Mouse (Mus musculus): ENCODE measurements around the gene Slc25a18.

Slc25a18 gene

GRCm38 (mm10) chr6:120773149-120773628 is at the start of gene Slc25a18:
Slc25a18 (plus strand) TSS chr6:120773578.
- no peak for DNase-seq

GRCm38 (mm10) chr6:120725986-120726385 is 47.4 kb upstream of the Slc25a18 start:
- DNase-seq: no peak

- DNase-seq: no peak
These were observed 37.4 kb upstream of the Slc25a18 start for GRCm38 (mm10) chr6:120736011-120736410.

- peak; percentile 21 for DNase-seq
These were observed 36.8 kb upstream of the Slc25a18 start for GRCm38 (mm10) chr6:120736566-120736965.

GRCm38 (mm10) chr6:120743130-120743529 is 30.2 kb upstream of the Slc25a18 start:
- no peak for DNase-seq

- peak; percentile 12 for DNase-seq
These were observed 29.1 kb upstream of the Slc25a18 start for GRCm38 (mm10) chr6:120744266-120744665.

- no peak for DNase-seq
These were observed 27.0 kb upstream of the Slc25a18 start for GRCm38 (mm10) chr6:120746416-120746815.

GRCm38 (mm10) chr6:120761151-120761550 is 12.2 kb upstream of the Slc25a18 start:
- no peak for DNase-seq

- DNase-seq: no peak
These were observed 3.4 kb upstream of the Slc25a18 start for GRCm38 (mm10) chr6:120769972-120770371.

GRCm38 (mm10) chr6:120771366-120771765 is 2.0 kb upstream of the Slc25a18 start:
- DNase-seq: no peak

GRCm38 (mm10) chr6:120772025-120772424 is 1.4 kb upstream of the Slc25a18 start:
- no peak for DNase-seq

GRCm38 (mm10) chr6:120773763-120774162 is 385 bp downstream of the Slc25a18 start:
- no peak for DNase-seq

- DNase-seq: no peak
These were observed 2.9 kb downstream of the Slc25a18 start for GRCm38 (mm10) chr6:120776286-120776685.

- DNase-seq: no peak
These were observed 4.2 kb downstream of the Slc25a18 start for GRCm38 (mm10) chr6:120777533-120777932.

GRCm38 (mm10) chr6:120778226-120778625 is 4.8 kb downstream of the Slc25a18 start:
- DNase-seq: no peak

- DNase-seq: no peak
These were observed 9.6 kb downstream of the Slc25a18 start for GRCm38 (mm10) chr6:120782948-120783347.

GRCm38 (mm10) chr6:120784351-120784750 is 11.0 kb downstream of the Slc25a18 start:
- DNase-seq: no peak

GRCm38 (mm10) chr6:120788068-120788607 is 14.8 kb downstream of the Slc25a18 start:
- no peak for DNase-seq

GRCm38 (mm10) chr6:120788904-120789303 is 15.5 kb downstream of the Slc25a18 start:
- no peak for DNase-seq

GRCm38 (mm10) chr6:120790153-120790552 is 16.8 kb downstream of the Slc25a18 start:
- no peak for DNase-seq

GRCm38 (mm10) chr6:120790717-120791116 is 17.3 kb downstream of the Slc25a18 start:
- DNase-seq: no peak

GRCm38 (mm10) chr6:120792947-120793346 is 19.6 kb downstream of the Slc25a18 start:
- DNase-seq: no peak

- DNase-seq: no peak
These were observed 22.2 kb downstream of the Slc25a18 start for GRCm38 (mm10) chr6:120795422-120796086.

GRCm38 (mm10) chr6:120796111-120796510 is 22.7 kb downstream of the Slc25a18 start:
- DNase-seq: no peak

- DNase-seq: no peak
These were observed 24.6 kb downstream of the Slc25a18 start for GRCm38 (mm10) chr6:120798019-120798418.
